Mouse (Mus musculus) stomach, postnatal 0 days (tissue): ENCODE measurements around the gene Neu4.

Source experiments
- CTCF ChIP-seq: IDR thresholded peaks from 2 replicates; pipeline ENCODE4 v1.5.1; 2016; ENCODE audit warnings: antibody characterized with exemption, low read depth, mild to moderate bottlenecking, moderate library complexity
- EP300 ChIP-seq: optimal IDR thresholded peaks from 2 replicates; pipeline ENCODE3; 2016; ENCODE audit warnings: antibody characterized with exemption

GRCm38 (mm10) chr1:94020151-94020550 is at the start of gene Neu4:
- no peak for TF ChIP-seq CTCF
- TF ChIP-seq EP300, result no peak
